Mouse (Mus musculus) heart, postnatal 0 days (tissue): ENCODE measurements around the gene Smad6. TPM values are rescaled to one million over a fixed set of nuclear protein-coding genes. Genes with fewer than 3 reads are reported as not detected.
A peak's percentile ranks its signal among the peaks of the same experiment; 100 is the strongest.

ENCODE experiments used
- ATAC-seq: fragments of 200-750 bp; cut with Nextera tagmentation; 2 replicates; pipeline ENCODE4 v1.8.0; 2017; ENCODE audit warnings: low read depth, moderate number of reproducible peaks, moderate library complexity; ENCODE audit not compliant: insufficient read depth
- DNase-seq: peaks from one replicate; pipeline ENCODE4 v3.0.0-alpha.2; 2016; ENCODE audit warnings: low spot score
- H3K27ac ChIP-seq: fragments of 300-500 bp; sonication (generic); 2 replicates; pipeline ENCODE4 v1.5.1; 2014; ENCODE audit warnings: low read depth, mild to moderate bottlenecking
- H3K27me3 ChIP-seq: fragments of 300-500 bp; sonication (generic); 2 replicates; pipeline ENCODE4 v1.6.1; 2014; ENCODE audit warnings: low read length, mixed read lengths; ENCODE audit not compliant: control insufficient read depth, insufficient read depth
- H3K36me3 ChIP-seq: fragments of 300-500 bp; sonication (generic); replicated peaks from 2 replicates; pipeline ENCODE4 v1.6.1; 2014; ENCODE audit warnings: low read length, mixed read lengths; ENCODE audit not compliant: control insufficient read depth, insufficient read depth
- H3K4me1 ChIP-seq: fragments of 300-500 bp; sonication (generic); 2 replicates; pipeline ENCODE4 v1.6.1; 2014; ENCODE audit warnings: antibody characterized with exemption; ENCODE audit not compliant: control insufficient read depth, insufficient read depth
- H3K4me2 ChIP-seq: fragments of 300-500 bp; sonication (generic); 2 replicates; pipeline ENCODE4 v1.6.1; 2014; ENCODE audit warnings: low read depth, mild to moderate bottlenecking, low read length, moderate library complexity
- H3K4me3 ChIP-seq: fragments of 300-500 bp; sonication (generic); 2 replicates; pipeline ENCODE4 v1.5.1; 2014; ENCODE audit warnings: low read depth, low read length
- H3K9ac ChIP-seq: fragments of 300-500 bp; sonication (generic); replicated peaks from 2 replicates; pipeline ENCODE4 v1.6.1; 2014; ENCODE audit warnings: low read depth, low read length, mixed read lengths
- H3K9me3 ChIP-seq: fragments of 300-500 bp; sonication (generic); replicated peaks from 2 replicates; pipeline ENCODE4 v1.6.1; 2016; ENCODE audit warnings: low read length; ENCODE audit not compliant: control insufficient read depth
- CTCF ChIP-seq: IDR thresholded peaks from 2 replicates; pipeline ENCODE4 v1.5.1; 2016; ENCODE audit warnings: antibody characterized with exemption, control low read depth, low read depth
- EP300 ChIP-seq: IDR thresholded peaks from 2 replicates; pipeline ENCODE4 v1.6.1; 2016; ENCODE audit warnings: antibody characterized with exemption, low read depth
- WGBS: fragments of 180-500 bp; shearing (Covaris S2); extraction: QIAGEN DNeasy Blood & Tissue Kit; methylation state at CpG from one replicate; pipeline ENCODE4 v1.1.7; 2014; 5-methylcytosine and 5-hydroxymethylcytosine counted together
- polyA plus RNA-seq: library from polyadenylated mRNA; unstranded; fragments of >200 nt; fragmentation: Nextera tagmentation; extraction: Ambion mirVana; gene quantifications from 2 replicates; pipeline ENCODE4 v1.2.1, GENCODE M21; 2015
- total RNA-seq: library from RNA; depleted of rRNA; stranded (reverse); fragments of >200 nt; gene quantifications from 2 replicates; pipeline ENCODE4 v1.2.3, GENCODE M21; 2014; ENCODE audit warnings: low replicate concordance

The Smad6 gene
- total and polyA plus RNA-seq, 2 experiments from 2014 or later: 5.6 to 68.4 TPM

DNA sequence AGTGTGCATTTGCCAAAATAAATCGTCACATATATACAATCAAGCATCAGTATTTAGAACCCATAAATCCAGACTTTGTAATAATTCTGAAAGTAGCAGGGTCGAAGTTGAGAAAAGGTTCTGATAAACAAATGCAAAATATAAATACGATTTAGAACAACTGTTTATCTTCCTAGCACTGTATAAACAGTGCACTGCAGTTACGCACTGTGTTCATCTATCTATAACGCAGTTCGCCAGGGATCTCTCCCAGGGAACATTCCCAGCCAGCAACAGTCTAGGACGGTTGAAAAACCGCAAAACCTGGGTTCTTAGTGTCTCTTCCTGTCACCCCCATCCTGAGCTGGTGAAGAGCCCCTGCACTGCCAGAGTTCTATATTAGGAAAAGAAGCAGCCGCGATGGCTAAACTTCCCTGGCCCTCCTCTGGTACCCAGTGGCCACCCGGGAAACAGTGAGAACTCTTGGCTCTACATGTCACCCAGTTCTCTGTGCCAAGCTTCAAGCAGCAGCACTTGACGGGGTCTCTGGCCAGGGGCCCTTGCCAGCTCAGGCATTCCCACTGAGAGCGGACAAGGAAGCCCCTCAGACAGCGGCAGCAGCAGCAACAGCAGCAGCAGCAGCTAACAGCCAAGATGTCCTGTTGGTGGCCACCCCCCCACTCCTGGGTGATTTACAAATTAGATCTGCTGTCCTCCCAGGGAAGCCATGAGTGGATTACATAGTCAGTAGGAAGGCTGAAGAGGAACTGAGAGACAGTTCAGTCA lies 54.3 kb downstream of the Smad6 start:
- DNase-seq (peak; percentile 36), ATAC-seq (no peak)
- H3K4me3 ChIP-seq: no peak overlapping the region
- H3K36me3 ChIP-seq: no peaks in the 10 kb centered on the region
- H3K4me1 ChIP-seq: peaks cover 78% of the 10 kb centered on the region
- peak overlapping the region; percentile 17; the same call in 1 of the 2 replicates for H3K4me2 ChIP-seq
- no peaks in the 10 kb centered on the region for H3K27me3 ChIP-seq
- peak overlapping the region; percentile 85 for H3K27ac ChIP-seq
- 22% methylated on average over 14 of the region's 14 CpGs for WGBS
- H3K9me3 ChIP-seq: no peaks in the 10 kb centered on the region
- TF ChIP-seq EP300: no peak
- TF ChIP-seq CTCF: no peak
- no peak overlapping the region; the same call in 1 of the 2 replicates for H3K9ac ChIP-seq

- Histone ChIP-seq H3K9me3 (no peaks in the 10 kb centered on the region), H3K4me3 (no peak overlapping the region), H3K27ac (peak overlapping the region; percentile 18; the same call in 1 of the 2 replicates), H3K4me1 (peaks cover 78% of the 10 kb centered on the region), H3K9ac (no peak overlapping the region), H3K27me3 (no peaks in the 10 kb centered on the region), H3K4me2 (no peak overlapping the region), H3K36me3 (no peaks in the 10 kb centered on the region)
- ATAC-seq (no peak), DNase-seq (peak; percentile 44)
- 16% methylated on average over 4 of the region's 4 CpGs for WGBS
- TF ChIP-seq CTCF (no peak), EP300 (no peak)
Measured at GRCm38 (mm10) chr9:63965579-63965981, 56.3 kb downstream of the Smad6 start.

- Histone ChIP-seq H3K27me3 (no peaks in the 10 kb centered on the region), H3K9me3 (no peaks in the 10 kb centered on the region), H3K27ac (no peak overlapping the region), H3K4me2 (no peak overlapping the region), H3K9ac (no peak overlapping the region), H3K36me3 (no peaks in the 10 kb centered on the region), H3K4me3 (no peak overlapping the region), H3K4me1 (peaks cover 75% of the 10 kb centered on the region)
- WGBS: 59% methylated on average over 6 of the region's 6 CpGs
- no peak for DNase-seq
- TF ChIP-seq EP300 (no peak), CTCF (no peak)
- ATAC-seq: no peak
Measured at GRCm38 (mm10) chr9:63961881-63962280, 60.0 kb downstream of the Smad6 start.

GRCm38 (mm10) chr9:63960829-63961185 lies 61.1 kb downstream of the Smad6 start:
- H3K27me3 ChIP-seq: no peaks in the 10 kb centered on the region
- WGBS: 35% methylated on average over 4 of the region's 4 CpGs
- H3K36me3 ChIP-seq: no peaks in the 10 kb centered on the region
- TF ChIP-seq EP300 (no peak), CTCF (no peak)
- H3K27ac ChIP-seq: peak overlapping the region; percentile 81
- DNase-seq (no peak), ATAC-seq (no peak)
- no peak overlapping the region for H3K4me3 ChIP-seq
- peaks cover 74% of the 10 kb centered on the region for H3K4me1 ChIP-seq
- H3K9me3 ChIP-seq: no peaks in the 10 kb centered on the region
- peak overlapping the region; percentile 45 for H3K4me2 ChIP-seq
- peak overlapping the region; percentile 38; the same call in 1 of the 2 replicates for H3K9ac ChIP-seq

DNA sequence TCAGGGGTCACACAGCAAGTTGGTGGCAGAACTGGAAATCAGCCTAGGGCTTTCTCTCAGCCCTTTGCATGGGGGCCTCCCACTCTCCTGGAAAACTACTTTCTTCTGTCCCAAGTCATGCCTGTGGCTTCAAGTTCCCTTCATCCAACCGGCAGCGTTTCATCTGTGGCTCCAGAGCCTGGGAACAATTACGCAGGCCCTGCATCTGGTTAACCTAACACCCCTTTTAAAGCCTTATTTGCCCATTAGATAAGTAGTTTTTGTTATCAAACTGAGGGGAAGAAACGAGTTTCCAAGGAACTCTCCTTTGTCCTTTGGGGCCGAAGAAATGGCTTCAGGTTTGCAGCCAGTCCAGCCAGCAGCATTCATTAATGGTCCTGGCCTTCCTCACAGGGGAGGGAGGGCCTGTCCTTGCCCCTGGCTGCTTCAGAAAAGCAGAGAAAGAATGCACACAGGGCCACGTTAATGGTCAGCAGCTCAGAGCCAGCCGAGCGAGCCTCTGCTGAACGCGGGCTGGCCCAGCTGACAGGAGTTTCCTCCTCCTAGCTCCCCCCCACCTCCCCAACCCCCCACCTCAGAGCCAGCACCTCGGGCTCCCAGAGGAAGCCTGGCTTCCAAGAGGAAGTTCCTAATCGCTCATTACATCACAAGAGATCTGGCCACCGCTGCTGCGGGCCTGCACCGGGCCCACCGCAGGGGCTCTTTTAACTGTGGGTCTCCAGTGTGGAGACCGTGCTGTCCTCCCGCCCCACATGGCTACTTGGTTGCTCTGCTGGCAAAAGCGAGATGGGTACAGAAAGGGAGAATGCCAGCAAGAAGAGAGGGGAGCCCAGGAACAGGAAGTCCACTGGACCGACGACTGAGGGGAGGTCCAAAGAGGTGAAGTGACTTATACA lies 61.7 kb downstream of the Smad6 start:
- DNase-seq: no peak
- WGBS: 15% methylated on average over 21 of the region's 21 CpGs
- H3K9me3 ChIP-seq: no peaks in the 10 kb centered on the region
- peak; percentile 27 for ATAC-seq
- H3K4me3 ChIP-seq: no peak overlapping the region
- no peaks in the 10 kb centered on the region for H3K36me3 ChIP-seq
- no peaks in the 10 kb centered on the region for H3K27me3 ChIP-seq
- H3K27ac ChIP-seq: peak overlapping the region; percentile 81
- peak overlapping the region; percentile 38 for H3K9ac ChIP-seq
- H3K4me1 ChIP-seq: peaks cover 68% of the 10 kb centered on the region
- H3K4me2 ChIP-seq: peak overlapping the region; percentile 45
- TF ChIP-seq CTCF: no peak
- 0 out of 2 replicates have a peak, but pooled peaks have one; percentile 17 for TF ChIP-seq EP300
